Mouse (Mus musculus) CH12.LX (cell line): ENCODE measurements around the gene Cant1. TPM values are rescaled to one million over a fixed set of nuclear protein-coding genes. Genes with fewer than 3 reads are reported as not detected.
A peak's percentile ranks its signal among the peaks of the same experiment; 100 is the strongest.

Experiments
- DNase-seq: peaks from one replicate; pipeline ENCODE4 v3.0.0-alpha.2; 2013; ENCODE audit errors: extremely low read depth
- H3K27ac ChIP-seq: 2 replicates; pipeline ENCODE4 v1.5.1; 2012; ENCODE audit warnings: low read depth, mild to moderate bottlenecking, control low read depth, moderate library complexity; ENCODE audit not compliant: insufficient read depth
- H3K27me3 ChIP-seq: replicated peaks from 2 replicates; pipeline ENCODE3; 2012; ENCODE audit warnings: inconsistent platforms
- H3K36me3 ChIP-seq, 2 experiments: replicated peaks in 1 of 2; 2 replicates each; pipeline versions ENCODE3 to v1.6.1; 2012; ENCODE audit warnings: inconsistent platforms in 1 of 2, low read length in 1 of 2, mild to moderate bottlenecking in 1 of 2, mixed read lengths in 1 of 2, moderate library complexity in 1 of 2; ENCODE audit not compliant: control insufficient read depth in 1 of 2, insufficient read depth in 1 of 2
- H3K4me1 ChIP-seq, 2 experiments: 2 replicates each; pipeline ENCODE4 v1.6.1; 2012; ENCODE audit warnings: inconsistent platforms in 1 of 2, moderate library complexity in 1 of 2; ENCODE audit not compliant: insufficient read depth in 2 of 2, control insufficient read depth in 1 of 2
- H3K4me2 ChIP-seq: 2 replicates; pipeline ENCODE4 v1.6.1; 2012; ENCODE audit warnings: low read depth, mild to moderate bottlenecking, control low read depth; ENCODE audit not compliant: poor library complexity, insufficient read depth, severe bottlenecking
- H3K4me3 ChIP-seq, 3 experiments: fragments of 150-350 bp in 1 of 3; sonication (generic) in 1 of 3; replicated peaks in 1 of 3; 2 replicates each; pipeline versions ENCODE3 to v1.5.1; 2011 to 2012; ENCODE audit warnings: low read depth in 2 of 3, low read length in 2 of 3, mild to moderate bottlenecking in 2 of 3, moderate library complexity in 2 of 3, control low read depth in 1 of 3, improper control_type of control experiment in 1 of 3, inconsistent platforms in 1 of 3, mixed read lengths in 1 of 3; ENCODE audit not compliant: poor library complexity in 1 of 3
- H3K79me2 ChIP-seq: replicated peaks from 2 replicates; pipeline ENCODE4 v1.6.1; 2012; ENCODE audit warnings: mild to moderate bottlenecking, moderate library complexity; ENCODE audit not compliant: control insufficient read depth, poor library complexity, insufficient read depth, severe bottlenecking; ENCODE audit errors: extremely low read depth
- H3K9ac ChIP-seq: 2 replicates; pipeline ENCODE4 v1.6.1; 2012; ENCODE audit warnings: low read depth, mild to moderate bottlenecking, control low read depth, moderate library complexity; ENCODE audit not compliant: insufficient read depth
- H3K9me3 ChIP-seq: replicated peaks from 2 replicates; pipeline ENCODE3; 2012; ENCODE audit warnings: low read length, inconsistent platforms, mixed read lengths
- BHLHE40 ChIP-seq: IDR thresholded peaks from 2 replicates; pipeline ENCODE4 v1.6.1; 2011; ENCODE audit warnings: mild to moderate bottlenecking, low read depth, low read length, improper control_type of control experiment
- CHD2 ChIP-seq: IDR thresholded peaks from 2 replicates; pipeline ENCODE4 v1.6.1; 2011; ENCODE audit warnings: low read length, improper control_type of control experiment
- E2F4 ChIP-seq: IDR thresholded peaks from 2 replicates; pipeline ENCODE4 v1.6.1; 2011; ENCODE audit warnings: low read depth, low read length, improper control_type of control experiment; ENCODE audit not compliant: insufficient replicate concordance
- EP300 ChIP-seq: IDR thresholded peaks from 2 replicates; pipeline ENCODE4 v1.6.1; 2011; ENCODE audit warnings: low read length, improper control_type of control experiment
- IRF4 ChIP-seq: IDR thresholded peaks from 2 replicates; pipeline ENCODE4 v1.6.1; 2014; ENCODE audit warnings: low read depth, mild to moderate bottlenecking, inconsistent platforms, low read length, improper control_type of control experiment
- JUN ChIP-seq: IDR thresholded peaks from 2 replicates; pipeline ENCODE4 v1.6.1; 2011; ENCODE audit warnings: low read depth, mild to moderate bottlenecking, low read length, improper control_type of control experiment, moderate library complexity; ENCODE audit not compliant: insufficient read depth
- JUND ChIP-seq: conservative IDR thresholded peaks from 2 replicates; pipeline ENCODE4 v1.6.1; 2011; ENCODE audit warnings: low read depth, low read length, improper control_type of control experiment
- MAFK ChIP-seq: IDR thresholded peaks from 2 replicates; pipeline ENCODE4 v1.6.1; 2011; ENCODE audit warnings: low read length, improper control_type of control experiment; ENCODE audit not compliant: insufficient replicate concordance
- MAZ ChIP-seq: IDR thresholded peaks from 2 replicates; pipeline ENCODE4 v1.6.1; 2012; ENCODE audit warnings: low read depth, mild to moderate bottlenecking, inconsistent platforms, low read length, improper control_type of control experiment, moderate library complexity
- MXI1 ChIP-seq: IDR thresholded peaks from 2 replicates; pipeline ENCODE4 v1.6.1; 2011; ENCODE audit warnings: mild to moderate bottlenecking, low read depth, low read length, improper control_type of control experiment
- NELFE ChIP-seq: IDR thresholded peaks from 2 replicates; pipeline ENCODE4 v1.6.1; 2011; ENCODE audit warnings: low read depth, low read length, improper control_type of control experiment
- NRF1 ChIP-seq: IDR thresholded peaks from 2 replicates; pipeline ENCODE4 v1.6.1; 2014; ENCODE audit warnings: low read depth, mild to moderate bottlenecking, inconsistent platforms, low read length, improper control_type of control experiment, moderate library complexity
- POLR2A ChIP-seq: IDR thresholded peaks from 2 replicates; pipeline ENCODE4 v1.6.1; 2011; ENCODE audit warnings: low read depth, mild to moderate bottlenecking, improper control_type of control experiment, low read length
- RAD21 ChIP-seq: IDR thresholded peaks from 2 replicates; pipeline ENCODE4 v1.6.1; 2011; ENCODE audit warnings: low read depth, mild to moderate bottlenecking, low read length, improper control_type of control experiment, moderate library complexity
- RCOR1 ChIP-seq: conservative IDR thresholded peaks from 2 replicates; pipeline ENCODE4 v1.6.1; 2012; ENCODE audit warnings: low read depth, mild to moderate bottlenecking, inconsistent platforms, low read length, improper control_type of control experiment
- SMC3 ChIP-seq: IDR thresholded peaks from 2 replicates; pipeline ENCODE4 v1.6.1; 2011; ENCODE audit warnings: low read depth, low read length, improper control_type of control experiment
- USF1 ChIP-seq: IDR thresholded peaks from 2 replicates; pipeline ENCODE4 v1.6.1; 2014; ENCODE audit warnings: low read depth, mild to moderate bottlenecking, inconsistent platforms, low read length, improper control_type of control experiment
- ZKSCAN1 ChIP-seq: IDR thresholded peaks from 2 replicates; pipeline ENCODE4 v1.6.1; 2012; ENCODE audit warnings: low read depth, inconsistent platforms, low read length, improper control_type of control experiment, borderline replicate concordance
- ZMIZ1 ChIP-seq: IDR thresholded peaks from 2 replicates; pipeline ENCODE4 v1.6.1; 2012; ENCODE audit warnings: low read depth, mild to moderate bottlenecking, inconsistent platforms, low read length, improper control_type of control experiment
- dilution Hi-C: fragments of 300-500 bp; cut with MboI; formaldehyde crosslinking; loops from 2 replicates; pipeline ENCODE4 v1.14.3; 2020; ENCODE audit warnings: low sequenced_read_pairs; ENCODE audit not compliant: extremely low pct_unique_long_range_greater_than_20kb, extremely low pct_ligation_motif_present
- in situ Hi-C: fragments of 300-500 bp; cut with MboI; formaldehyde crosslinking; loops from 3 replicates; pipeline ENCODE4 v1.14.3; 2019; ENCODE audit warnings: low sequenced_read_pairs, low pct_ligation_motif_present, low pct_unique_long_range_greater_than_20kb, mixed read lengths
- polyA plus RNA-seq: library from polyadenylated mRNA; unstranded; fragments of >175 nt; gene quantifications from 2 replicates; pipeline ENCODE4 v1.2.1, GENCODE M21; 2012; ENCODE audit warnings: low read depth; ENCODE audit not compliant: insufficient read length
- total RNA-seq, 2 experiments: library from RNA; depleted of rRNA; stranded (reverse); fragments of 300-350 nt in 1 of 2; fragments of >200 nt in 1 of 2; gene quantifications; 2 replicates each; pipeline ENCODE4 v1.2.3; 2012 to 2014

Cant1 gene
- total and polyA plus RNA-seq, 3 experiments: 28.8 to 40.2 (median 31.2) TPM

DNA sequence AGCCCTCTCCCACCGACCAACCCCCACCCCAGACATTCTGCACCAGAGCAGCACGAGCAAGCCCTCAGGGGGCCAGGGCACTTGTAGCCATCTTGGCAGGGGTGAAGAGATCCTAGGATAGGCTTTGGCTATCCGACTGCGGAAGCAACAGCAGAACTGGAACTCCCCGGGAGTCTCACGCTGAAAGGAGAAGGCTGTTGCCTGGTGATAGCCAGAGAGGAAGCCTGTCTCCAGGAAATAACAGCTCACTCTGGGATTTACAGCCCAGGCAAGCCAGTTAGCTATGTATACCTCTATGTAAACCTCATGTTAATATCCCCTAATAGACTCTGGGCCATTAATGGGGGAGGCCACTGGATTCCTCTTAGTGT, 18.3 kb downstream of the Cant1 start:
- Histone ChIP-seq H3K27ac (no peak overlapping the region), H3K79me2 (no peaks in the 10 kb centered on the region), H3K9me3 (peaks cover 20% of the 10 kb centered on the region), H3K4me1 (peaks cover 29 to 53% of the 10 kb centered on the region in 2 experiments), H3K9ac (peak overlapping the region; percentile 29; the same call in 1 of the 2 replicates), H3K27me3 (no peaks in the 10 kb centered on the region), H3K4me3 (peak overlapping the region; percentile 5 to 66 (median 56)), H3K4me2 (peak overlapping the region; percentile 75; the same call in 1 of the 2 replicates), H3K36me3 (peaks cover 35 to 50% of the 10 kb centered on the region in 2 experiments)
- dilution Hi-C loops (no loop called here), in situ Hi-C loops (no loop called here)
- TF ChIP-seq SMC3 (no peak), BHLHE40 (peak; percentile 32; the same call in 1 of the 2 replicates), RAD21 (no peak), JUND (no peak), ZKSCAN1 (no peak), E2F4 (no peak)
- DNase-seq: no peak

DNA sequence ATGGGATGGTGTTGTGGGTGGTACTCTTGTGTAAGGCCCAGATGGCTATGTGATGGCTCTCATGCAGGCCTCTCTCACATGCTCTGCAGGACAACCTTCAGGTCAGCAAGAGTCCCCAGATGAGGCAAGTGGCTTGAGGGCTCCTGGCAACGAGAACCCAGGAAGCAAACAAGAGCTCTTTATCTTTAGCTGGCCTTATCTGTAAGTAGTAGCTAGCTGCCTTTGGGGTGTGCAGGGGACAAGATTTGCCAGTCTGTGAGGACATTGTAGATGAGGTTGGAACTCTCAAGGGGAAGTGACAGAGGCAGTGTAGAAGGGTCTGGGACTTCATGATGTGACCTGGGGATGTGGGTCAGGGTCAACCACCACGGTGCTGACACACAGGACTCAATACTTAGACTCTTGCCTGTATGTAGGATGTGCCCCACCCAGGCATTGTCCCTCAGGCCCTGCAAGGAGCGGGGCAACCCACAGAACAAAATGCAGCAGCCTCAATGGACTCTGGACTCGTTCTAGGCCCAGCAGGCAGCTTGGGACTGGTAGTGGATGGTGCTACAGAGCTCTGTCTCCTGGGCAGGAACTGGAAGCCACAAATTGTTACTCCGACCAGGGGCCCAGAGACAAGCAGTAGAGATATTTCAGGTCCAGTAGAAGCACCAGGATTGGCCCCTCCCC, 18.9 kb downstream of the Cant1 start:
- Histone ChIP-seq H3K36me3 (peaks cover 37 to 53% of the 10 kb centered on the region in 2 experiments), H3K79me2 (no peaks in the 10 kb centered on the region), H3K4me2 (0 out of 2 replicates have a peak overlapping the region, but pooled peaks have one; percentile 3), H3K9me3 (peaks cover 20% of the 10 kb centered on the region), H3K9ac (peak overlapping the region; percentile 29; the same call in 1 of the 2 replicates), H3K4me3 (peak overlapping the region; percentile 6 to 66 (median 56)), H3K27ac (no peak overlapping the region), H3K4me1 (peaks cover 24 to 48% of the 10 kb centered on the region in 2 experiments), H3K27me3 (no peaks in the 10 kb centered on the region)
- DNase-seq: no peak
- dilution Hi-C loops (no loop called here), in situ Hi-C loops (no loop called here)
- TF ChIP-seq RCOR1: no peak
- 0 out of 2 replicates have a peak, but pooled peaks have one; percentile 7 for TF ChIP-seq POLR2A

DNA sequence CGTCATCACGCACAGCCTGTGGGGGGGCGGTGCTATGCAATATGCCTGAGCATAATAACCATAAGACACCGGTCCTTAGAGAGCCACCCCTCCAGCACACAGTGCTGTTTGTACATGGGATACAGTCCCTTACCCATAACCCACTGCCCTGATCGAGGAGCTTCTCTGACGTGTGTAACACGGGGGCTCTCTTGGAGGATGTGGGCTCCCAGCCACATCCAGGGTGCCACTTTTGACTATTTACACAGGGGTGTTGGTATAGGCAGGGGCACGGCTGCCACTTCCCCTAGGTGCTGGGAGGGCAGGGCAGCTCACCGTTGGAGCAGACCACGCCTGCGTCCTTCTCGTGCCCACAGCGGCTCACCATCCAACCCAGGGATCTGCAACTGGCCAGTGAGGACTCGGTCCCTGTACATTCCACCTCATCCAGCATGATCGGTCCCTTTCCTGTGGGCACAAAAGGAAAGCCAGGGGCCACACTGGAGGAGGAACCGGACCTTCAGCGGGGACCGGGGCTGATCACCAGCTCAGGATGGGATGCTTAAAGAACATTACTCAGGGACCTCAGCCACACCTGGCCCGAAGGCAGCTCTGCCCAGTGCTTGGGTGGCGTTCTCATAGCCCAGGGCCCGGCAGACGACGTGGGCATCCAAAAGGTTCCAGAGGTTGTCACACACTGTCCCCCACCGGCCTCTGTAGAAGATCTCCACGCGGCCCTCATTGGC, 20.9 kb downstream of the Cant1 start:
- H3K4me3 ChIP-seq: no peak overlapping the region

More for the DNA sequence above, 20.9 kb downstream of the Cant1 start:
- dilution Hi-C loops: no loop called here
- in situ Hi-C loops: no loop called here
- Histone ChIP-seq H3K27me3 (no peaks in the 10 kb centered on the region), H3K27ac (no peak overlapping the region), H3K9ac (no peak overlapping the region), H3K4me1 (peaks cover 13 to 27% of the 10 kb centered on the region in 2 experiments), H3K4me2 (no peak overlapping the region), H3K9me3 (peaks cover 20% of the 10 kb centered on the region), H3K79me2 (no peaks in the 10 kb centered on the region), H3K36me3 (peaks cover 56 to 73% of the 10 kb centered on the region in 2 experiments)
- no peak for DNase-seq
- TF ChIP-seq MAFK: no peak
- no peak for TF ChIP-seq RCOR1
- no peak for TF ChIP-seq IRF4
- TF ChIP-seq NRF1: no peak
- no peak for TF ChIP-seq RAD21
- TF ChIP-seq EP300: no peak
- TF ChIP-seq MXI1: no peak
- TF ChIP-seq JUN: no peak
- TF ChIP-seq USF1: no peak
- no peak for TF ChIP-seq ZMIZ1
- no peak for TF ChIP-seq CHD2
- no peak for TF ChIP-seq NELFE
- no peak for TF ChIP-seq MAZ
